Mouse (Mus musculus) neural tube, embryonic 11.5 days (tissue): Measurements from ENCODE around the gene Samd3. TPM values are rescaled to one million over a fixed set of nuclear protein-coding genes. Genes with fewer than 3 reads are reported as not detected.

Source experiments
- ATAC-seq: fragments of 200-750 bp; cut with Nextera tagmentation; 2 replicates; pipeline ENCODE4 v1.8.0; 2017; ENCODE audit warnings: moderate number of reproducible peaks, mild to moderate bottlenecking, moderate TSS enrichment, moderate library complexity; ENCODE audit not compliant: insufficient read depth, low FRiP score, low TSS enrichment
- DNase-seq: peaks from one replicate; pipeline ENCODE4 v3.0.0-alpha.2; 2015; ENCODE audit warnings: low spot score
- H3K27ac ChIP-seq: fragments of 300-500 bp; sonication (generic); 2 replicates; pipeline ENCODE4 v1.5.1; 2014; ENCODE audit warnings: low read depth, mild to moderate bottlenecking, low read length
- H3K27me3 ChIP-seq: fragments of 300-500 bp; sonication (generic); 2 replicates; pipeline ENCODE4 v1.6.1; 2014; ENCODE audit warnings: mild to moderate bottlenecking, low read length, mixed read lengths; ENCODE audit not compliant: control insufficient read depth, insufficient read depth
- H3K36me3 ChIP-seq: fragments of 300-500 bp; sonication (generic); 2 replicates; pipeline ENCODE4 v1.6.1; 2014; ENCODE audit warnings: mild to moderate bottlenecking, low read length, moderate library complexity, mixed read lengths; ENCODE audit not compliant: control insufficient read depth, insufficient read depth
- H3K4me1 ChIP-seq: fragments of 300-500 bp; sonication (generic); 2 replicates; pipeline ENCODE4 v1.6.1; 2014; ENCODE audit warnings: low read length, mixed read lengths; ENCODE audit not compliant: control insufficient read depth, insufficient read depth
- H3K4me2 ChIP-seq: fragments of 300-500 bp; sonication (generic); 2 replicates; pipeline ENCODE4 v1.6.1; 2014; ENCODE audit warnings: low read depth, mild to moderate bottlenecking, moderate library complexity
- H3K4me3 ChIP-seq: fragments of 300-500 bp; sonication (generic); 2 replicates; pipeline ENCODE4 v1.5.1; 2014; ENCODE audit warnings: low read depth, low read length
- H3K9ac ChIP-seq: fragments of 300-500 bp; sonication (generic); 2 replicates; pipeline ENCODE4 v1.6.1; 2014; ENCODE audit warnings: mild to moderate bottlenecking, low read length
- H3K9me3 ChIP-seq: fragments of 300-500 bp; sonication (generic); 2 replicates; pipeline ENCODE4 v1.6.1; 2016; ENCODE audit warnings: low read length; ENCODE audit not compliant: control insufficient read depth
- WGBS: fragments of 180-500 bp; shearing (Covaris S2); extraction: QIAGEN DNeasy Blood & Tissue Kit; methylation state at CpG from one replicate; pipeline ENCODE4 v1.1.7; 2014; 5-methylcytosine and 5-hydroxymethylcytosine counted together
- polyA plus RNA-seq: library from polyadenylated mRNA; unstranded; fragments of >200 nt; fragmentation: Nextera tagmentation; extraction: Ambion mirVana; gene quantifications from 2 replicates; pipeline ENCODE4 v1.2.1, GENCODE M21; 2014

Gene Samd3
- 0.24 TPM in 1 of 2 replicates, not detected in the other for polyA plus RNA-seq

DNA sequence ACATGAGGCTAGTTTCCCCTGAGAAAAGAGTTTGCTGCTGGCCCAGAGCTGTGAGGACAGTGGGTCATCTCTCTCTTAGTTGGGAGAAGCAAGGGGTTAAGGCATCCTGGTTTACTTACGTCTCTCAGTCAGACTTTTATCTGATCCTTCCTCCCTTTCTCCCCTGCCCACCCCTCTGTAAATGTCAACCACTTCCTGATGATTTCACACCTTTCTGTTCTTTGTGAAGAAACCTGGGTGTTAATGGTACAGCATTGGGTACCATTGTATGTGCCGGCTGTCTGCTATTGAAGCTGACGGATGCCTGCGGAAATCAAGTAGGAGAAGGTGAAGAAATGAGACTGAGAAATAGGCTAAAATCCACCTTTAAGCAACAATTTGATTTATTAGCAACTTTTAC lies at the start of gene Samd3:
Gene Samd3, plus strand, starts transcription at position 220 of the 400 bp plus-strand sequence.
- Histone ChIP-seq H3K9me3 (no peaks in the 10 kb centered on the region), H3K36me3 (no peaks in the 10 kb centered on the region), H3K9ac (no peak within 1 kb of the TSS), H3K27me3 (no peaks in the 10 kb centered on the region), H3K27ac (no peak within 1 kb of the TSS), H3K4me3 (no peak within 1 kb of the TSS), H3K4me2 (no peak within 1 kb of the TSS), H3K4me1 (no peaks in the 10 kb centered on the region)
- ATAC-seq (no peak), DNase-seq (no peak)
- 49% methylated on average over 4 of the region's 4 CpGs for WGBS

DNA sequence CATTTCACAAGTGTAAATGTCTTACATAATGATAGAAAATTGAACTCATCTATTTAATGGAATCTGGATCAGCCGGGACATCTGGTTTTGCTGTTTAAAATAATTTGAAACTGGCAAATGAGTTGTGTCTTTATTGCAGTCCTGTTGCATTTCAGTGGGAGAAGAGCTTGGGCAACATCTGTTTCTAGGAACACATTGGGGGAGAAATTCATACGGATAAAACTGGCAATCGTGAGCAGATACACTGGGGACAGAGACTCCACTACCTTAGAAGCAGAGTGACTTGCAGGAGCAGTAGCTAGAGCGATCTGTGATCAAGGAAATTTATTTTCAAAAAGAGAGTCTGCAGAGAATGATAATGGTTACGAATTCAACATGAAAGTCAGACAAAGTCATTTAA lies 44.2 kb upstream of the Samd3 start:
- DNase-seq: no peak
- no peaks in the 10 kb centered on the region for H3K9me3 ChIP-seq
- H3K27ac ChIP-seq: no peak overlapping the region
- WGBS: 82% methylated on average over 5 of the region's 5 CpGs
- no peak overlapping the region for H3K4me3 ChIP-seq
- H3K36me3 ChIP-seq: no peaks in the 10 kb centered on the region
- H3K4me2 ChIP-seq: no peak overlapping the region
- H3K4me1 ChIP-seq: no peaks in the 10 kb centered on the region
- H3K27me3 ChIP-seq: no peaks in the 10 kb centered on the region
- no peak overlapping the region for H3K9ac ChIP-seq
- no peak for ATAC-seq

- Histone ChIP-seq H3K27ac (no peak overlapping the region), H3K4me2 (no peak overlapping the region)
- DNase-seq: no peak
Measured at GRCm38 (mm10) chr10:26190811-26191210, 38.7 kb upstream of the Samd3 start.

GRCm38 (mm10) chr10:26194892-26195291 lies 34.6 kb upstream of the Samd3 start:
- no peak for ATAC-seq
- H3K4me2 ChIP-seq: no peak overlapping the region
- H3K27ac ChIP-seq: no peak overlapping the region
- H3K9ac ChIP-seq: no peak overlapping the region
- no peaks in the 10 kb centered on the region for H3K4me1 ChIP-seq
- no peaks in the 10 kb centered on the region for H3K36me3 ChIP-seq
- no peak overlapping the region for H3K4me3 ChIP-seq
- WGBS: 91% methylated on average over 1 of the region's 1 CpGs
- no peaks in the 10 kb centered on the region for H3K9me3 ChIP-seq
- DNase-seq: no peak
- H3K27me3 ChIP-seq: no peaks in the 10 kb centered on the region

More at GRCm38 (mm10) chr10:26190811-26191210, 38.7 kb upstream of the Samd3 start:
- Histone ChIP-seq H3K4me1 (no peaks in the 10 kb centered on the region), H3K4me3 (no peak overlapping the region), H3K36me3 (no peaks in the 10 kb centered on the region), H3K9ac (no peak overlapping the region), H3K9me3 (no peaks in the 10 kb centered on the region), H3K27me3 (no peaks in the 10 kb centered on the region)
- ATAC-seq: no peak

DNA sequence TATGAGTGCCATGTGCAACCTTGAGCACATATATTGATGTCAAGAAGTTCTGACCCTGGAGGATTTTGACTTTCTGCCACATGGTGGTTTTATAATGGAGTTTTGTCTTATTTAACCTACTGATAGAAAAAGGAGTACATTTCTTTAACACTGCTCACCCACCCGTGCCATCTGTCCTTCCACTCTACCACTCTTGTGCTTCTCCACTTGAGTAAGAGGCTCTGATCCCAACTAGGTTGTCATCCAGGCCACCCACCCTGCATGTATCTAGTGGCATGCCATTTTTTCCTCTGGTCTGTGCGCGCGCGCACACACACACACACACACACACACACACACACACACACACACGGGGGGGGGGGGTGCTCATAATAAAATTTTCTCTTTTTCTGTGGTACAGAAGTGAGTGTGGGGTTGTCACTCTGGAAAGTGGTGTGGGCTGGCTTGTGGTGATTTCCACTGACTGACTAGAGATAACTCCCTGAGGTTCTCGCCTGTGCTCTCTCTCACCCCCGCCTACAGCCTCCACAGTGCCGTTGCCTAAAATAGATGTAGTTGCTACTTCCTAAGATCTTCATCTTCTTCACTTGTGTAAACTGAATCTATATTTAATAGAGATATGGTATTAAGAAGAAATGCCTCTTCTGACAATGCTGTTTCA lies 26.7 kb upstream of the Samd3 start:
- DNase-seq: no peak
- Histone ChIP-seq H3K4me3 (no peak overlapping the region), H3K27ac (no peak overlapping the region), H3K9me3 (no peaks in the 10 kb centered on the region), H3K27me3 (no peaks in the 10 kb centered on the region), H3K36me3 (no peaks in the 10 kb centered on the region), H3K4me2 (no peak overlapping the region), H3K4me1 (no peaks in the 10 kb centered on the region), H3K9ac (no peak overlapping the region)
- no peak for ATAC-seq
- WGBS: 95% methylated on average over 9 of the region's 9 CpGs

DNA sequence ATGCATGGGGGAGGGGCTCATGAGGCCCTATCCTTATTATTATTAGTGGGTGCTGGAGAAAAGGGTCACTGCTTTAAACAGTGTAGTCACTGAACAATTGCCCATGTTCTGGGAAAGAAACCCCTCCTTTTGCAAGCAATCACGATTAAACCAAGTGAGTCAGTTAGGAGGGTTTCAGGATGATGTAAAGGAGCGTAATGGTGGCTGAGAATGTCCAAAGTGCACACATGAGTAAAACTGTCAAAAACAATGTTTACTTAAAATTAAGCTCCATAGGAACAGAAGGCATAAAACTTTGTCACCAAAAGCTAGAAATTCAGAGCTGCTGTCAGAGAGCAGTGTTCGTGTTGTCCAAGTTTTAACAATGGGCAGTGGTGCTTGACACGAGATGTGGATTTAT lies 8.8 kb upstream of the Samd3 start:
- Histone ChIP-seq H3K27ac (no peak overlapping the region), H3K9me3 (no peaks in the 10 kb centered on the region), H3K9ac (no peak overlapping the region), H3K4me3 (no peak overlapping the region), H3K4me2 (no peak overlapping the region), H3K36me3 (no peaks in the 10 kb centered on the region), H3K27me3 (no peaks in the 10 kb centered on the region), H3K4me1 (no peaks in the 10 kb centered on the region)
- no peak for DNase-seq
- 89% methylated on average over 4 of the region's 4 CpGs for WGBS
- no peak for ATAC-seq

DNA sequence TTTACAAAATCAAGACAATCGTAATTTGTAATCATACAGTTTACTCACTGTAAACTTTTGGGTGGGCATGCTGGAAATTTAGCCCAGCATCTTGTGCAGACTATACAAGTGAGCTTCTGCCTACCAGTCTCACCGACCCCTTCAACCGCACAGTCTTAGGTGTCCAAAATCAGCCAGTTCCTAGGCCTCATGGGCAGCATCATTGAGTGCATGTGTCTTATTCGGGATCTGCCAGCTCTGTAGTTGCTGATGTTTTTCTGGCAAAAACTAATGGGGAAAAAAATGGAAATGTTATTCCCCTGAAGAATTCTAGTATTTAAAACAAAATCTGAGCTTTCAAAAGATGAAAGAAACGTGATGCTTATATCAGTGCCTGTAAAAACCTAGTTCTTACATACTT lies 3.3 kb upstream of the Samd3 start:
- H3K9me3 ChIP-seq: no peaks in the 10 kb centered on the region
- H3K27me3 ChIP-seq: no peaks in the 10 kb centered on the region
- H3K4me3 ChIP-seq: no peak overlapping the region
- ATAC-seq (no peak), DNase-seq (no peak)
- no peak overlapping the region for H3K27ac ChIP-seq
- no peak overlapping the region for H3K9ac ChIP-seq
- no peak overlapping the region for H3K4me2 ChIP-seq
- 94% methylated on average over 5 of the region's 5 CpGs for WGBS
- H3K36me3 ChIP-seq: no peaks in the 10 kb centered on the region
- no peaks in the 10 kb centered on the region for H3K4me1 ChIP-seq

DNA sequence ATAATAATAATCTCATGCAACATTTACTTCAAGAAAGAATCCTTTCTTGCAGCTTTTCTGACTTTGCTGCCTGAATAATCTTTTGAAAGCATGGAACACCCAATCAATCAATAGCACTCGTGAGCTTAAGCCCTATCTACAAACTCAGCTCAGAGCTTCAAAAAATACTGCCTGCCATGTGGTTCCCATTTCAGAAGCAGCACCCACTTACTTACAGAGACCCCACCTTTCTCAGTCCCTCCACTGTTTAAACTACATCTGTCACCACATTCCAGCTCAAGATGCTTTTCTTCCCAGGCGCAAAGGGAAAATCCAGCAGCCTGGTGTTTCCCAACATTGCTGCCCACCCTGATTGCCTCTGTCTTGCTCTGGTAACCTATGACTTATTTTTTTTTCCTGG lies 2.8 kb upstream of the Samd3 start:
- Histone ChIP-seq H3K27ac (no peak overlapping the region), H3K4me3 (no peak overlapping the region), H3K4me2 (no peak overlapping the region), H3K9ac (no peak overlapping the region), H3K36me3 (no peaks in the 10 kb centered on the region), H3K9me3 (no peaks in the 10 kb centered on the region), H3K27me3 (no peaks in the 10 kb centered on the region), H3K4me1 (no peaks in the 10 kb centered on the region)
- 58% methylated on average over 2 of the region's 2 CpGs for WGBS
- DNase-seq: no peak
- ATAC-seq: no peak

DNA sequence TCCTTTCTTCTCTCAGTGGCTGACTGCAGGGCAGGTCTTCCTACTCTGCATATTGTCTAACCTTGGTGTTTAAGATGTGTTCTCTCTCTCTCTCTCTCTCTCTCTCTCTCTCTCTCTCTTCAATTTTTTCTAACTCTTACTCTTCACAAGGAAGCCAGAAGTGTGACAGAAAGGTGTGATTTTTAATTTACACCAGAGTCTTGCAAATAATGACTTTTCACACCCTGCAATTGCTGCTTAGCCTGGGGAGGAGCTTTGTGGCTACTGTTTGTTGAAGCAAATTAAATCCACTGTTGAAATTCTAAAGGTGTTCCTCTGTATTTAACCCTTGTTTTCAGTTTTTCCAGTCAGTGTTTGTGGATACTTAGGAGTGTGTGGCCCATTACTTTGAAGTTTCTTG lies 1.3 kb upstream of the Samd3 start:
- no peaks in the 10 kb centered on the region for H3K27me3 ChIP-seq
- no peak overlapping the region for H3K27ac ChIP-seq
- H3K4me2 ChIP-seq: no peak overlapping the region
- ATAC-seq: no peak
- H3K36me3 ChIP-seq: no peaks in the 10 kb centered on the region
- no peak overlapping the region for H3K4me3 ChIP-seq
- no peak overlapping the region for H3K9ac ChIP-seq
- no peak for DNase-seq
- no peaks in the 10 kb centered on the region for H3K9me3 ChIP-seq
- H3K4me1 ChIP-seq: no peaks in the 10 kb centered on the region
